Mouse (Mus musculus) ovary, postnatal 14 days (tissue): ENCODE measurements around the gene Gm16253.
"Not testable (repeated sequence)": the region's sequence is repeated elsewhere in the genome, so short reads cannot be mapped to it uniquely, and the experiment has no call there.

Experiments used
- DNase-seq: peaks from one replicate; pipeline ENCODE4 v3.0.0; 2022; ENCODE audit warnings: low spot score

The Gm16253 gene

DNA sequence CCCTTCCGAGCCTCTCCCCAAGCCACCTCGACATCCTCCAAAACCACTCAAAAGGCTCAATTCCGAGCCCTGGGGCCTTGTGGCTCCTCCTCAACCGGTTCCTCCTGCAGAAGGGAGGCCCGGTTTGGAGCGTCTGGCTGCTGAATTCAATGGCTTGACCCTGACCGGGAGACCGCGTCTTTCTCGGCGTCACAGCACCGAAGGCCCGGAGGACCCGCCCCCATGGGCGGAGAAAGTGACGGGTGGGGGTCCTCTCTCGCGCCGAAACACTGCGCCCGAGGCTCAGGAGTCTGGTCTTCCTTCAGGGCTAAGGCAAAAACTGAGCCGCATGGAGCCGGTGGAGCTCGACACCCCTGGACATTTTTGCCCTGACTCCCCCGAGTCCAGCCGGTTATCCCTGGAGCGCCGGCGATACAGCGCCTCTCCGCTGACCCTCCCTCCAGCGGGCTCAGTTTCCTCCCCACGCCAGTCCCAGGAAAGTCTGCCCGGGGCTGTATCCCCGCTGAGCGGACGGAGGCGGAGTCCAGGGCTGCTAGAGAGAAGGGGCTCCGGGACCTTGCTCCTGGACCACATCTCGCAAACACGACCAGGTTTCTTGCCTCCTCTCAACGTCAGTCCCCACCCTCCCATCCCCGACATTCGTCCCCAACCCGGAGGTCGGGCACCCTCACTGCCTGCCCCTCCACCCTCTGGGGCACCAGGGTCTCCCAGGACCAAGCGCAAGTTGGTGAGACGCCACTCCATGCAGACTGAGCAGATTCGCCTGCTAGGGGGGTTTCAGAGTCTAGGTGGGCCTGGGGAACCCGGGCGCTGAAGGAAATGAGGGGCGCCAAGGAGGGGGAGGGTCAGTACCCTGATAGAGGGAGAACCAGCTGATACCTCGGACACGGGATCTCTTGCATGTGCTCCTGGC lies 21.6 kb downstream of the Gm16253 start:
- no peak for DNase-seq

DNA sequence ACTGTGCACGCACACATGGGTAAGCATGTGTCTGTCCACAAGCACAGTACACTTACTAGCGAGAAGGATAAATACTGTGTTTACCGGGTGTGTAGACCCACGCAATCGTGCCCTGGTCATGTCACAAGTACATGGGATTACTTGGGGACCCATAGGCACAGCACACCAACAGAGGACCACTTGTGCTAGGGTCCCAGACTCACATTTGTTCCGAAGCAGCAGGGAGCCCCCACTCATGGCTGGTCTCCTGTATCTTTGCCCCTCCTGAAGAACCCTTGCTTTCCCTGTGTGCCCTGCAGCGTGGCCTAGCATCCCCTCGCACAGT lies 22.2 kb downstream of the Gm16253 start:
- DNase-seq = no peak

DNA sequence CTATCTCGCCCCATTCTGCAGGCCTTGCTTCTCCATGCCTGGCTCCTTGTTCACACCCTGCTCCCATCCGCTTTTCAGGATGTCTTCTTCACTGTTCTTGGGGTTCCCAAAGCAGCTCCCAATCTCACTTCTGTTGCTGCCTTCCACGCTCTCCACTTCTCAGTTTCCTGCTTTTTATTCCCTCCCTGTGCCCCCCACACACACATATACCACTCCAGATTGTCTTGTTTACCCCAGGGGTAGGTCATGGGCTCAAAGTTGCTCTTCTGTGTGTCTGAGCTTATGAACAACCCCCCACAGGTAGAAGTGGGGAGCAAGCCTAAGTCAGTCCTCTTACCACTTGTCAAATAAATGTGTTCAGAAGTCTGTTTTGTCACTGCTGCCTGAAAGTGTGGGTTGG lies 22.6 kb downstream of the Gm16253 start:
- DNase-seq = no peak

DNA sequence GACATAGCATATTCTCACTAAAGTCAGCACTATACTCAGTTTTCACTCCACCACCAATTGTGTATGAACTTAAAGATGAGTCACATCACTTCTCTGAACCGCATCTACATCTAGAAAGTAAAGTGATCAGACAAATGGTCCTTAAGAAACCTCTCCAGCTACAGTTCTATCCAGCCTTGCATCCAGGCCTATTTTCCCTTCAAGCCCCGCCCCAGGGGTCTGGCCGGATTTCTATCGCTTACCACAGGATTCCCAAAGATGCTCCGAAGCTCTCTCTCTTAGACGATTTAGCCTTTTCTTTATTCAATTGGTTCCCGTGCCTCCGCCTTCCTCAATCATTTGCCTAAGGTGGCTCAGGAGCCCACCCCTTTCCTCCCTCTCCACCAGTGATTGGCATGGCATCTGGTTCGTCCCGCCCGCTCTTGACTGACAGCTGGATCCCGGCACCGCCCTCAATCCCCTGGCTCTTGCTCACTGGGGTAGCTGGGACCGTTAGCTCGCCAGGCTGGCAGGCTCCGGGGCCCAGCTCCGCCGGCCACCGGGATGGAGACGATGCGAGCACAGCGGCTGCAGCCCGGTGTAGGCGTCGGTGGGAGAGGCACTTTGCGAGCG lies 24.0 kb downstream of the Gm16253 start, which contains the start of gene Lix1l:
TSS of gene Lix1l (plus strand) at position 511 of the 612 bp plus-strand sequence.
- peak; percentile 86 for DNase-seq

DNA sequence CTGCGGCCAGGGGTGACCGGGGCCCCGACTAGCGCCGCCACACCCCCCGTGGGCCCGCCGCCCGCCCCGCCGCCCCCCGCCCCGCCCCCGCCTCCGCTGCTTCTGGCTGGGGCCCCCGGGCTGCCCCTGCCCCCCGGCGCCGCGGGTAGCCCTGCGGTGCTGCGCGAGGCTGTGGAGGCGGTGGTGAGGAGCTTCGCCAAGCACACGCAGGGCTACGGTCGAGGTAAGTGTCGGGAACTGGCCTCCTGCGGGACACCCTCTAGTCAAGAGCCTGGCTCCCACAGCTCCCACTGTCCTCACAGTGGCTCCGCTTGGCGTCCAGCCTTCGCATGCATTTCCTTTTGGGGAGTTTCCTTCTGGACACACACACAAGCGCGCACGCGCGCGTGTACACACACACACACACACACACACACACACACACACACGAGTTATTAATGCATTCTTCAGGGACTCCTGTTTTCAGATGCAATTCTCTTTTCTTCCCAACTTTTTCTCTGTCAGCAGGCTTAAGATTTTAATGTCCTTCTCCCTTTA lies 24.5 kb downstream of the Gm16253 start:
- no peak for DNase-seq

DNA sequence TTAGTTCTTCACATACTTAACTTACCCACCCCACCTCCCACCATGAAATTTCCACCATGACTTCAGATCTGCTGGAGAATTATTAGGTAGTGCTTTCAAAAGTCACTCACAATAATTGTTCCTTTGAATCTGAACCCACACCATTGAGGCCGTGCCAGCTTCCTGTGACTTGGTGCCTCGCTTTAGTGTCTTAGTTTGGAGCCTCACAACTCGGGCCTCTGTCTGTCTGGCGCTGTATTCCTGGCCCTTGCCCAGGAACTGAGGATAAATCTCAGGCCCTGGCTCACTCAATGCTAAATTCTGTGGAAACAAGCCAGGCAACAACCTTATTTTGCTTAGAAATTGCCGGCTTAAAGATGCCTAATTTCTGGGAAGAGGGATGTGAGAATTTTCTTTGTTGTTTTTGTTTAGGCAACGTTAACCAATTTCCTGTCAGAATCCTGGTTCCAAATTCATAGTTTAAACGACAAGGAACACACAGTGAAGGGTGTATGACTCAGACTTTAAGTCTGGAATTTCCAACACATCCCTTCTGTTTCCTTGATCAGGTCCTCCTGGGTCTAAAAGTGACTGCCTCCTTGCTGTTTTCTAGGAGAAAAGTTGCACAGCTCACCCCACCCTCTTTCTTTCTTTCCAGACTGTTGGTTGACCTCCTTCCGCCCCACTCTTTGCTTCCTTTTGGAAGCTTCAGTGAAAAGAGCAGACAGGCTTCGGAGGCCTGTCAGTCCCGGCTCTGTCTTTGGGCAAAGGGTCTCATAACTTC lies 25.3 kb downstream of the Gm16253 start:
- no peak for DNase-seq

DNA sequence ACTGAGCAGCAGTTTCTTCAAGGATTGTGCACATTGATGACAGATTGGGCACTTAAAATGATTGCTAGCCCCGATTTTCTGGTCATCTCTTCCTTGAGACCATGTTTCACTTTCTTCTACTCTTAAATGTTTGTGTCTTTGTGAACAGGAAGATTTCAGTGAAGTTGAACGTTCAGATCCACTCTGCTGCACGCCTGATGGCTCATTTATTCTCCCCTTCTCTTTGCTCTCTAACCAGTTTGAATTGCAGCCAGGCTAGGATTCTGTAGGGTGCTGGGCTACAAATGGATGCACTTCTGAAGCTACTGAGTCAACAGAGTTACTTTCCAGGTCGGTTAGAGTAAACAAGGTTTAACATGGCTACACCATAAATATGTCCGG lies 25.9 kb downstream of the Gm16253 start:
- no peak for DNase-seq

DNA sequence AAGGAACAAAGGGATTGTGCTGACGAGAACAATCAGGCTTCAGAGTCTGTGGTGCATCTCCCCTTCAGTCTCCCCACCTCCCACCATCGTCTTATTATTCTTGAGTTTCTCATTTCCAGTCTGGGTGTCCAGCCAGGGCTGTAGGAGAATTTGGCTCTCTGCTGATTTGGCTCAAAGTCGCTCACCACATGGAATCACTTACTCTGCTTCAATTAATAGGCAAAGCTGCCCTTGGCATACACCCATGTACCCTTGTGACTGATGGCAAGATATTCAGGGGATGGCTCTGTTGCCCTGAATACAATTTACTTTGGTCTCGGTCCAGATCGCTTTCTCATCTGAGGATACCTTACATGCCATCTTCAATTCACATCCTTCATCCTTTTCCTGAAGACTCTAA lies 26.5 kb downstream of the Gm16253 start:
- no peak for DNase-seq

DNA sequence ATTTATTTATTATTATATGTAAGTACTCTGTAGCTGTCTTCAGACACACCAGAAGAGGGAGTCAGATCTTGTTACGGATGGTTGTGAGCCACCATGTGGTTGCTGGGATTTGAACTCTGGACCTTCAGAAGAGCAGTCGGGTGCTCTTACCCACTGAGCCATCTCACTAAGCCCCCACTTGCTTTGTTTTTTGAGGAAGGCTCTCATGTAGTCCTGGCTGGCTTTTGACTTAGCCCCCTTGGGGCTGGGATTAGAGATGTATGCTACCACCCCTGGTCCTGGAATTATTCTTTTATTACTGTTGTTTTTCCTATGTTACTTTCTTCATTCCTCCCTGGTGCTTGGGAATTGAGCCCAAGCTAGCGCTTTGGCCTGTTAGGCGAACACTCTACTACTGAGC lies 29.2 kb downstream of the Gm16253 start:
- not testable (repeated sequence) for DNase-seq

DNA sequence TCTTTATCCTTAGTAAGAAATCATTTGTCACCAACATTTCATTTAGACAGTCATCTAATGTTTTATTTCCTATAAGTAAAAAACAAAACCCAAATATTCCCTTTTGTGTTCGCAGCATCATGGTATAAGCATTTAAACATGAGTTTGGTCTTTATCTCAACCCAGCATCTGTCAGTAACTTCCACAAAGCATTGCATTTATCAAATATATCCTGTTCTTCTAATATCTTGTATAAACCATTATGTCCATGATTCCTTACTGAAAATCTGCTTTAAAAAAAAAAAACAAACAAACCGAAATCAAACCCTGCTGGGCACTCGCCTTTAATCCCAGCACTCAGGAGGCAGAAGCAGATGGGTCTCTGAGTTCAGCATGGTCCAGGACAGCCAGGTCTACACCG lies 29.8 kb downstream of the Gm16253 start:
- no peak for DNase-seq

DNA sequence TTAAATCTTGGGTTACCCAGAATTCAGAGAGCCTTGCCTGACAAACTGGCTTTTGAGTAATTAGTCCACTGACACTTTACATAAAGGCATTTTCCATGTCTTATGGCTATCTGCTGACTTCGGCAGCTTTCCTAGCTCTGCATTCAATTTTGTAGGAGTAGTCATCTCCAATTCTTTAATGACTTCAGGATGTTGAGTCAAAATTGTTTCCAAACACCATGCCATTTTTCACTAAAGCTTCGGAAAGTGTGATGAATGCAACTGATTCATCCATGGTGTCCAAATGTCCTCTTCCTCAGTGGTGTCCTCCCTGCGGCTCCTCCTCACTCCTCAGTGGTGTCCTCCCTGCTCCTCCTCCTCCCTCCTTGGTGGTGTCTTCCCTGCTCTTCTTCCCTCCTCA lies 41.2 kb downstream of the Gm16253 start:
- DNase-seq = no peak

DNA sequence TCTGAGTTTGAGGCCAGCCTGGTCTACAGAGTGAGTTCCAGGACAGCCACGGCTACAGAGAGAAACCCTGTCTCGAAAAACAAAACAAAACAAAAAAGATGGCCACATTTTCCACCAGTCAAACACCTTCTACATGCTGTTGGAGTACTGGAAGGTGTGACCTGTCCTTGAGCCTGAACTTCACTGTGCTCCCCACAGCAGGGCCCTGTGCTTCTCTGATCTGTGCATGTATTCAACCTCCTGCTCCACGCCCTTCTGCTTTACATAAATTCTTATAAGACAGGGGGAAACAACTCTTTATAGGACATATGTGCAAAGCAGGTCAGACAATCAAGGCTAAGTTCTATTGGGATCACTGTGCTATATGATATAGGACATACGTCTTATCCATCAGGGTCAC lies 46.4 kb downstream of the Gm16253 start:
- no peak for DNase-seq

DNA sequence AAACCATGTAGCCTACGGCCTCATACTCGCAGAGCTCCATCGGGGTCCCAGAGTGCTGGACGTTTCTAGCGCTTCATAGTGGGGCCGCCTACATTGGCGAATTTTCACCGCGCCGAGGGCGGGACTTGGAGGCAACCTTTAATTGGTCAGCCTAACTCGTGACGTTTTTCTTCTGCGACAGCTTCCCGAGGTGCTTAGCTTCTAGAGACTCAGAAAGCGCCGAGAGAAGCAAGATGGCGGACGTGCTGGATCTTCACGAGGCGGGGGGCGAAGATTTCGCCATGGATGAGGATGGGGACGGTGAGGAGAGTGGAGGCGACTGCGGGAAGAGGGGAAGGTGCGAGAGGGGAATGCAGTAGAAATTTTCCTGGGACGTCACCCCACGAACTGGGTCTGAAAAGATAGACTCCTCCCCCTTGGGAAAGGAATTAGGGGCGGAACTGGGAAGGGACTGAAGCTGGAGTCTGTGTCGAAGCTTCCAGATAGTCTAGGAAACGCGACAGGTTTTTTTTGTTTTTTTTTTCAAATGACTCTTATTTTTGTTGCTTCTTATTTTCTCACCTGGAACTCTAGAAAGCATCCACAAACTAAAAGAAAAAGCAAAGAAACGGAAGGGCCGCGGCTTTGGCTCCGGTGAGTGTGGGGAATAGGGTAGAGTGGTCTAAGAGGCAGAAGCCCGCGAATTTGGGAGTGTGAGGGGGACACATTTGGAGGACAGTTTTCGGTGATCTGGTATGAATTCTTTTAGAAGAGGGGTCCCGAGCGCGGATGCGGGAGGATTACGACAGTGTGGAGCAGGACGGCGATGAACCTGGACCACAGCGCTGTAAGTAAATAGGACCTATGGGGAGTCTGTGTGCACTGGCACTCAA lies 53.2 kb downstream of the Gm16253 start, which contains the start of gene Rbm8a:
TSS of gene Rbm8a (plus strand) at position 205 of the 872 bp plus-strand sequence.
- DNase-seq = peak; percentile 97
